Mouse (Mus musculus): Measurements from ENCODE around the gene Ttc9c.

Ttc9c gene

DNA sequence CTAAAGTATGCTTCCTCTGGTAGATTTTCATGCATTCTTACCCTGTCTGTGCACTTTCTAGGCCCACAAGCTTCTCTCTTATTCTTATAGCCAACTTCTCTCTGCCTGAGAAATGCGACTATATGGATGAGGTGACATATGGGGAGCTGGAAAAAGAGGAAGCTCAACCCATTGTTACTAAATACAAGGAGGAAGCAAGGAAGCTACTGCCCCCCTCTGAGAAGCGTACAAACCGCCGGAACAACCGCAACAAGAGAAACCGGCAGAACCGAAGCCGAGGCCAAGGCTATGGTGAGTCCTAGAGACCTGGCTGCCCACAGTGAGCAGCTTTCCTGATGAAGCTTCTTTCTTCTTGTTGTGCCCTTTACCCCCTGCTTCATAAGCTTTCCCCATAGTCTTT is 10.5 kb upstream of the Ttc9c start, which contains the start of gene AC129217.1:
Gene AC129217.1, plus strand, starts transcription at position 114 of the 400 bp plus-strand sequence.
- DNase-seq, result no peak

DNA sequence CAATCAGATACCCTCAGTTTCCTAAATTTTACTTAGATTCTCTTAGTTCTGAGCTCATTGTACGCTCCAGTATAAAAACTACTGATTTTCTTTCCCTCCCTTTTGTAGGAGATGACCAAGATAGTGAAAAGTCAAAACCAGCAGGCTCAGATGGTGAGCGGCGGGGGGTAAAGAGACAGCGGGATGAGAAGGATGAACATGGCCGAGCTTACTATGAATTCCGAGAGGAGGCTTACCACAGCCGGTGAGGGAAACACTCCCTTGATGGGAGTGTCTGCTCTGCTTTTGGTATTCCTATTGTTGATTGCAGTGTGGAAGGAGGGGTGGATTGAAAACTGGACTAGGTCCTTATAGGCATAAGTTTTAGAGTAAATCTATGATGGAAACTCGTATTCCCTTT is 3.6 kb upstream of the Ttc9c start:
- no peak for DNase-seq

DNA sequence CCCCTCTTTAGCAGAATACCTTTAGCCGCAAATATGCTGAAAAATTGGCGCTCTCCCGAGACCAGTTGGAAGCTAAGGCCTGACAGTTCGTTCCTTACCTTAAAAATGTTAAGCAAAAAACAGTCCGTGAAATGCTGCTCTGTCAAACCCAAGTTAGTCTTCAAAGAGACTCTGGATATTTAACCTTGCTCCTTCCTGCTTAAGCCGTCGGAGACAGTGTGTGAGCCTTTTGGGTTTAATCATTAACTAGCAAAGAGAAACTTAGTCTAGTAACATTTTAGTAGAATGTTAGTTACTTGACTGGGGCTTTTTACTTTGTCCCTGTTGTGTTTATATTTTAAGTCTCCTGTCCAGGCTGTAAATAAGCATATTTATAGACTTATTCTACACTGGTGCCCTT is 2.0 kb upstream of the Ttc9c start:
- DNase-seq, result peak; percentile 44

DNA sequence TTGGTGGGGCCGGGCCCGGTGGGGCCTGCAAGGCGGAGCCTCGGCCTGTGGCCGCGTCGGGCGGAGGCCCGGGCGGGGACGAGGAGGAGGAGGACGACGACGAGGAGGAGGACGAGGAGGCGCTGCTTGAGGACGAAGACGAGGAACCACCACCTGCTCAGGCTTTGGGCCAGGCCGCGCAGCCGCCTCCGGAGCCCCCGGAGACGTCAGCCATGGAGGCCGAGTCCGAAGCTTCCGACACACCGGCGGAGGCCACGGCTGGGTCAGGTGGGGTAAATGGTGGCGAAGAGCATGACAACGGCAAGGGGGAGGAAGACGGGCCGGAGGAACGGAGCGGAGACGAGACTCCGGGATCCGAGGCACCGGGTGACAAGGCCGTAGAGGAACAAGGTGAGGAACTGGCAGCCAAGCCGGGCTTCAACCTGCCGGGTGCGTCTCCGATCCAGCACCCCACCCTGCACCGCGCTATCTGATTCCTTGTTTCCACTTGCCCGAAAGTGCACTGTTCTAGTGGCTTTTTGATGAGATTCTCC is 1.4 kb upstream of the Ttc9c start:
- no peak for DNase-seq

DNA sequence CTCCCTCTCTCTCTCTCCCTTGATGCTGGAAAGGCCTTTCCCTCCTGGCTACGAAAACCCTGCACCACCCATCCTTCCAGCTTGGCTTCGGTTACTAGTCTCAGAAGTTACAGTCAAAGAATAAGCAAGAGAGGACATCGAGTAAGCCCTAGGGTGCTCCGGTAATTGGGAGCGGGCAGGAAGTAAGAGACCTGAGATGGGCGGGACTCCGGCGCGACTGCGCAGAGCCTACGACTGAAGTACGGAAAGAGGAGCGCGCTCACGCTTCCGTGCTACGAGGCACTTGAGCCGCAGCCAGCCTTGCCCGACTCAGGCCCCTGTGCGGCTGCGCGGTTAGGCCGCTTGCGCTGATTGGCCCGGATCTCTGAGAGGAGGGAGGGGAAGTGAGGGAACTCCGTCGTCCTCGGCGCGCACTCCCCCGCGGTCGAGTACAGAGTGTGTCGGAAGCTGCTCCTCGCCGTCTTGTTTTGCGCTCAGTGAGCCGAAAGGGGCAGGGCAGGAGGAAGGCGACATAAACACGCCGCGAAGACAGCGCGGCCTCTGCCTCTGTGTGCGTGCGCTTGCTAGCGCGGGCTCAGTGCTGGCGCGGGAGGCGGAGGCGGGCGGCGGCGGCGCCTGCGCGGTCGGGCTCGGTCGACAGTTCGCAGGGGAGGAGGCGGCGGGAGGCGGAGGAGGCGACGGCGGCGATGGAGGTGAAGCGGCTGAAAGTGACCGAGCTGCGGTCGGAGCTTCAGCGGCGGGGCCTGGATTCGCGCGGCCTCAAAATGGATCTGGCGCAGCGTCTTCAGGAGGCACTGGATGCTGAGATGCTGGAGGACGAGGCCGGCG is 677 bp upstream of the Ttc9c start, which contains the start of gene Hnrnpul2:
Gene Hnrnpul2, plus strand, starts transcription at position 415 of the 828 bp plus-strand sequence.
- DNase-seq, result peak; percentile 97

DNA sequence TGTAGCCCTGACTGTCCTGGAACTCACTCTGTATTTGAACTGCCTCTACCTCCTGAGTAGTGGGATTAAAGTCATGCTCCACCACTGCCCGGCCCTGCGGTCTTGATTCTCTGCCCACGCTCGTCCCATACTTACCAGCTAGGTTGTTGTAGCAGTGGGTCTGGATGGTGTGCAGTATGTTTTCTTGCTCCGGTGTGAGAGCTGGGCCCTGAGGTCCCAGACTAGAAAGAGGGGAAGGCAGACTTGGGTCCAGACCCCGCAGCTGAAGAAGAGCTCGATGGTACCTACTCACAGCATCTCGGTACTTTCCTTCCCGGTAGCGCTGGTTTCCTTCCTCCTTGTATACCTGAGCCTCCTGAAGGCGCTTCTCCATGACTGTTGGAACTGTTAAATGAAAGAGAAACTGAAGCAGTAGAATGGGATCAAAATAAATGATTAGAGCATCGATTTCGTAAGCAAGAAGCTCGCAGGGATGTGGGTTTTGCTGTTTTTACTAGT is 783 bp downstream of the Ttc9c start:
- DNase-seq, result no peak

DNA sequence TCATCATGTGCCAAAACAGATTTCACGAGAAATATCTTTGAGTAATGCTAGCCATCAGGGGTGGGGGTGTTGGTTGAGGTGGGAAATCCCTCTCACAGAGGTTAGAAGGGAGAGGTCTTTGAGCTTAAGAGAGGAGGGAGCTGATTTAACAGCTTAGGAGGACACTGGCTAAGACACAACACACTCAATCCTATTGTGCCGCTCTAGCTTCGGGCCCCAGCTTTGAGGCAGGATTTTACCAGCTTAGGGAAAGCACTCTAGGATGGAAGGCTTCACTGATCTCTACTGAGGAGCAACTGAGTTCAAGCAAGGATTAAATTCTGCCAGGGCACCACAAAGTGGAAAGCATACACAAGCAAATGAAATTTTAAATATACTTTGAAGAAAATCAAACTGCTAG is 2.1 kb downstream of the Ttc9c start:
- no peak for DNase-seq

DNA sequence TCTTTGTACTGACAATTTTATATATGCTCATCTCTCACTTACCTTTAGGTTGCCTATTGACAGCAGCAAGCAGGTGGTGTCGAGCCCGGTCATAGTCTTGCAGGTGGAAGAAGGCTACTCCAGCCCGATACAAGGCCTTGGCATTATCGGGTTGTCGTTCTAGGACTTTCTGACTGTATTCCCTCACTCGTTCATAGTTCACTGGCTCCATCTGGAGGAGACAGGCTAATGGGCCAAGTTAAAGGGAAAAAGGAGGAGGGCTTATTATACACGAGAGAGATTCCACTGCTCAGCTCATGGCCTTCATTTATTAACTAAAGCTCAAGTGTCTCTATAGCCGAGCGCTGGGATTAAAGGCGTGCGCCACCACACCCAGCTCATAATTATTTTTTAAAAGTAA is 3.3 kb downstream of the Ttc9c start:
- DNase-seq, result no peak

DNA sequence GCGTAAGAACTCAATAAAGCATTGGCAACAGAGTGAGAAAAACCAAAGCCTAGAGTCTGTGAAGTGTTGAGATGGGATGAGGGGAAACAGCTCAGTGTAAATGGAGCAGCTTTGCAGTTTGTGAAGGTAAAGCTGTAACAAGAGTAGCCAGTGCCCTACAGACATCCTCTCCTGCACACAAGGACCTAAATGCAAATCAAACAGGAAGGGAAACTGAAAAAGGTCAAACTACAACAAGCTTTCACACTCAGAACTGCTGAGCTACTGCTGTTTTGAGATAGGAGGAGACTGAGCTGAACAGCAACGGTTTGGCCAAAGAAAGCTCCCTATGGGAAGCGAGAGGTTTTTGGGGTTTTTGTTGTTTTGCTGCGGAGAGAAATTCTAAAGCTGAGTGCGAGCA is 12.3 kb downstream of the Ttc9c start:
- no peak for DNase-seq

DNA sequence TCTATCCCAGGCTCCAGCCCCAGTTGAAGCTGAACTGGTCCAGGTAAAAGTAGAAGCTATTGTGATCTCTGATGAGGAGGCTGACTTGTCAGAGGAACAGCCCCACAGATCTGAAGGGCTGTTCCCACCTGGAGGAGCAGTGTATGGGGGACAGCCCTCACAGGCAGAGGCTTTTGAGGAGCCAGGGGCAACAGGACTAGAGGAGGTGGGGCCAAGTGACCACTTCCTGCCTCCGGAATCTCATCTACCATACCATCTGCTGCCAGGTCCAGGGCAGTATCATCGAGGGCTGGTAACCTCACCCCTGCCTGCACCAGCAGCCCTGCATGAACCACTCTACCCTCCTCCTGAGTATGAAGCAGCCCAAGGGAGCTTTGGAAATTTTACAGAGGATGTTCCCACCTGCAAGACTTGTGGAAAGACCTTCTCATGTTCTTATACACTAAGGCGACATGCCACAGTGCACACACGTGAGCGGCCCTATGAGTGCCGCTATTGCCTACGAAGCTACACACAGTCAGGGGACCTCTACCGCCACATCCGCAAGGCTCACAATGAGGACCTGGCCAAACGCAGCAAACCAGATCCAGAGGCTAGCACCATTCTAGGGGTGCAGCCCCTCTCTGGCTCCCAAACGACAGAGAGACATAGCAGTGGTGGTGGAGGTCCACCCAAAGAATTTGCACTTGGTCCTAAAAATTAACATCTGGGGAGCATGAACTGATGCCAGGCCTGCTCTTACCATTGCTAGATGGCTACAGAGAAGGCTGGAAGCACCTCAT is 15.1 kb downstream of the Ttc9c start:
- no peak for DNase-seq

DNA sequence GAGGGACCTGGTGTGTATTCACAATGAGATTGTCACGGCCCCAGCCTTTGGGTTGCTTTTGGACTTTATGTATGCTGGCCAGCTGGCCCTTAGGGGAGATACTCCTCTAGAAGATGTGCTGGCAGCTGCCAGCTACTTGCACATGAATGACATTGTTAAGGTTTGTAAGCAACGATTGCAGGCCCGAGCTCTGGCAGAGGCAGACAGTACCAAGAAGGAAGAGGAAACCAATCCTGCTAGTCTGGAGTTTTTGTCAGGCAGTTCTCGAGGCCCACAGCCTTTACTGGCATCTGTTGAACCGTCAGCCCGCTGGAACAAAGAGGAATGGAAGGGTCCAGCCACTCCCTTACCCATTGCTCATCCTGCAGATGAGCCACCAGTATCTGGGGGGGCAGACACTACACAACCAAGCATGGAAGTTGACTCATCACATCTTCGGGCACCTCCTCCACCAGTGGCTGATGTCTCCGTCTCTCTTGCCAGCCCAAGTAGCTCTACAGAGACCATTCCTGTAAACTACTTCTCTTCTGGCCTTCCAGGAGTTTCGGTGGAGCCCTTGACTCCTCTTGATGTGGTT is 15.8 kb downstream of the Ttc9c start:
- DNase-seq, result no peak

DNA sequence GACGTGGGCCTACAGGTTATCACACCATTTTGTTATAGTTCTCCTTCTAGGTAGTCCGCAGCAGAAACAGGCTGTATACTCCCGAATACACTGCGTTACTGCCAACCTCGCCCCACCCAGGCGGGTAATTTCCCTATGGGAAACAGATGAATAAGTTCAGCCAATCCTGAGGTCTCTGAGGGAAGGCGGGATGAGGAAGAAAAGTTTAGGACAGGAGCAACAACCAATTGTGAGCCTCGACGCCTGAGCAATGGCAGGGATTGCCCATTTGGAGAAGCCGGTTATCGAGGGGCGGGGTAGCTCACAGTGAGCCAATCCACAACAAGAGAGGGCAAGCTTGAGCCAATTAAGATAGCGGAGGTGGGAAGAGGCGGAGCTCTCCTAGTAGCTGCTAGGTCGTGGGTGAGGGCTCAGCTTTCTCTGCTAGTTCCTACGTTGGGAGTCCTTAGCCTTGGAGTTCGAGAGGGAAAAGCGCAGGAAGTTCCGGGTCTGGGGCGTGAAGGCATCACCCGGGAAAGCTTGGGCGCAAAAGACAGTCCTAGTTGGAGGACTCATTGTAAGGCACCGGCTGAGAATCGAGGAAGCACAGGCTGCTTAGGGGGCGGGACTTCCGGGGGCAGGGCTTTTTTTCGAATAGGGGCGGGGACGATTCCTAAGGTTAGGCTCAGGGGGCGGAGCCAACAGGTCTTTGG is 16.9 kb downstream of the Ttc9c start, which contains the start of gene Zbtb3:
Gene Zbtb3, plus strand, starts transcription at position 426 of the 692 bp plus-strand sequence.
- peak; percentile 93 for DNase-seq

DNA sequence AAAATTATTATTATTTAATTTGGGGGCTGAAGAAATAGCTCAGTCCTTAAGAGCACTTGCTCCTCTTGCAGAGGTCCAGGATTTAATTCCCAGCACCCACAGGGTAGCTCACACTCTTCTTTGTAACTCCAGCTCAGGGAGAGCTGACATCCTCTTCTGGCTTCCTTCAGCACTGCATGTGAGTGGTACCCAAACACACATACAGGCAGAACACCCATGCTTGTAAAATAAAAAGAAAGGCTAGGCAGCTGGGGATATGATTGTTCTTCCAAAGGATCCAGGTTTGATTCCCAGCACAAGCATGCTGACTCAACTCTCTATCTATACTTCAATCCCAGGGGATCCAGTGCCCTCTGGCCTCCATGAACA is 20.2 kb downstream of the Ttc9c start:
- DNase-seq, result no peak

DNA sequence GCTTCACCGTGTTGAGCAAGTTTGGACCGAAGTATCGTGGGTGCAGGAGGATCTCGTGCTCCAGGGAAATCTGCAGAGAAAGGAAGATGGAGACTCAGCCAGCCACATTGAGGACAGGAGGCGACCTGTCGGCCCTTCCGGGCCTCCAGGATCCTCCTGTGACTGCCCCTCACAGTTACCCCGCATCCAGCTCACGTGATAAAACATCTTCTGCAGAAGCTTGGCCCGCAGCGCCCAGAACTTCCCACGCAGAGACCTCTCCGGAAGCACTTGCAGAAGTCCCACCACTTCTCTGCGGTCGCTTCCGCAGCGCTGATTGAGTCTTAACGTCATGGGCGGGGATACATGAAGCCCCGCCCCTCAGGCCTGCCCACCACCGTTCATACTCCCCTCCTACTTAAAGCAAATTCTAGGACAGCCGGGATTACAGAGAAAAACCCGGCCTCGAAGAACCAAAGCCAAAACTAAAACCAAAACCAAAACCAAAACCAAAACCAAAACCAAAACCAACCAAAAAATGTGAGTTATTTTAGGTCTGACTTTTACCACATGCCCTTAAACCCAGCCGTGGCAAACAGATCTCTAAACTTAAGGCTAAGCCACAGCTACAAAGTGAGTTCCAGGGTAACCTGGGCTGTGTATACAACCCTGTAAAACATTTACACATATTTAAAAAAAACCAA is 20.7 kb downstream of the Ttc9c start, which contains the start of gene Polr2g:
Gene Polr2g, minus strand, starts transcription at position 314 of the 683 bp plus-strand sequence.
- DNase-seq, result peak; percentile 90

DNA sequence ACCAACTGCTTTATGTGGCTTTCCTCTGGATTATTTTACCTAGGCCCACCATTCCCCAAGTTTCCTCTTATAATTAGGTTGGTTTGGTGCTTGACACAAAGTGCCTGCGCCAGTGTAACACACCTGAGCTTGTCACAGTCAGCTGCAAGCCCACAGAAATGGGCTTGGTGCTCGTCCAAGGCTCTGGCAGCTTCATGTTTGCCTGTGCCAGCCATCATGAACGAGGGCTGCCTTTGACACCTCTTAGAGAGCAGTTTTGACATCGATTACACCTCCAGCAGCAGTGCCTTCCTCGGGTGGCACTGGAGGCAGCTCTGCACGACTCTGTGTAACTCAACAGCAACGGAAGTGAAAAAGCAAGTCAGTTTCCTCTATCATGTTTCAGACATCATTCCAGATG is 29.0 kb downstream of the Ttc9c start:
- no peak for DNase-seq

DNA sequence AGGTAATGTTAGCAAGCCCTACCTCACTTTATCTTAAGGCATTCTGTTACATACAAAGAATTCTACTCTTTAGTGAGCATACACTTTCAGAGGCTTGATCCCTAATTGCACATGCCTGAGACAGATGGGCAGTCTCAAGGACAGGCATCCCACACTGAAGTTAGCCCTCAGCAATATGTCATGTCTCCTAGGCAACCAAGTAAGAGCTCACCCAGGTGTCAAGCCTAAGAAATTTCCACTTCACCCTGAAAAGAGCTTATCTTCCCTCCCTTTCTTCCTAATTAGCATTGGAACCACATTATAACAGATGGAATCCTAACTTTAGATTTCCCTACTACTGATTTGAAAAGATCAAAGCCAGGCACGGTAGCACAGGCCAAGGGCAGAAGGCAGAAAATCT is 30.0 kb downstream of the Ttc9c start:
- DNase-seq, result no peak

DNA sequence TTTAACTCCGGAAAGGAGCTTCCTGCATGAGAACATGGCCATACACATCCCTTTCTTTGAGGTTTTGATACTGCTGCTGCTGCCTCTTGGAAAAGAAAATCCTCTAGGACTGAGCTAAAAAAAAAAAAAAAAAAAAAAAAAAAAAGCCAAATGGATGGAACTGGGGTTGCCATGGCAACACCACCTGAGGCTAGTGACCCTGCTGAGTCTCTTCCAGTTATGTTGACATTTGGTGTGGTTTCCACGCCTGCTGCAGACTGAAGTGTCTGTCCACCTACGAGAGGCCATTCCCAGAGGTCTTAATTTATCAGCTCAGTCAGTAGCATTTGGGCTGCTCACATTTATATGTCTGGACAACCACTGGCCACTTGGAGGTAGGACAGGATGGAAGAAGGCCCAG is 30.6 kb downstream of the Ttc9c start:
- DNase-seq, result no peak

DNA sequence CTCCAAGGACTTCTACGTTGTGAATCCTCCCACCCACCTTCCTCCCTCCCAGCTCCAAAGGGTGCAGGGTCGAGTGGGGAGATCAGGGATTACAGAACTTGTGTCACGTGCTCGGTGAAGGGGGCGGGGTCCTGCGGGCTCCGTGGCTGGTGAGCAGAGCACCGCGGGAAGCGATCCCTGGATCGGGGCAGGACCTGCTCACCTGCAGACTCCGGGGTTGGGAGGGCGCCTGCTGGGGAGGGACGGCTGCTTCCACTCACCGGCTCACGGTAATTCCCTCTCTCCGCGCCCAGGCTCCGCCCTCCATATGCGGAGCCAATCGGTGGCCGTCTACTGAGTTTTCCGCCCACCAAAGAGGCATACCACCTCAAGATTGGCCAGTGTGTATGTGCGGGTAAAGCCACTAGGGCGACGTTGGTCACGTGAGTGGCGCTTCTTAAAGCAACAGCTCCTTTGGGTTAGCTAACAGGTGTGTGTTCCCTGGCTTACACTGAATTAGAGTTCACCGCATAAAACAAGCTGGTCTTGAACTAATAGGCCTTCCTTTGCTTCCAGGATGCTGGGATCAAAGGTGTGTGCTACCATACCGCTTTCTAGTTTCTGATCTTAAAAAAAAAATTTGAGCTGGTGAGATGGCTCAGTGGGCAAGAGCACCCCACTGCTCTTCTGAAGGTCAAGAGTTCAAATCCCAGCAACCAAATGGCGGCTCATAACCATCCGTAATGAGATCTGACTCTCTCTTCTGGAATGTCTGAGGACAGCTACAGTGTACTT is 32.9 kb downstream of the Ttc9c start, which contains the start of gene Taf6l:
Gene Taf6l, minus strand, starts transcription at position 410 of the 774 bp plus-strand sequence.
- DNase-seq, result peak; percentile 92

DNA sequence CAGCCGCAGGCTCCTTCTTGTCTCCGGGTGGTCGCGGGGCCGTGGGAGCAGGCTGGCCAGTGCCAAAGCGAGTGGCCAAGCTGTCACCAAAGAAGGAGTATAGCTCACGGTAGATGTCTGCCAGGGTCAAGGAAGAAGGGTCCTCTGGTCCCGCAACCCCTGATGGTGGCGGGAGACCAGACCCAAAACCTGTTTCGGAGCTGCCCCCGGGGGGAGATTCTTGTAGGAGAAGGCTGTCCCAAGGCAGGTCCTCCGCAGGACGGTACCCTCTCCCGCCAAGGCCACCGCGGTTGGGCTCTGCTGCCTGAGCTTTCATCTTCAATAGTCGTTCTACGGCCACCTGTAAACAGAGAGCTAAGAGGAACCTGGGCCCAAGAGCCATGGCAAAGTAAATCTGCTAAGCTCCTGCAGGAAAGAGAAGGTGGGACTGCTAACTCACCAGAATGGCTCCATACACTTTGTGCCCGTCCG is 44.1 kb downstream of the Ttc9c start:
- no peak for DNase-seq

DNA sequence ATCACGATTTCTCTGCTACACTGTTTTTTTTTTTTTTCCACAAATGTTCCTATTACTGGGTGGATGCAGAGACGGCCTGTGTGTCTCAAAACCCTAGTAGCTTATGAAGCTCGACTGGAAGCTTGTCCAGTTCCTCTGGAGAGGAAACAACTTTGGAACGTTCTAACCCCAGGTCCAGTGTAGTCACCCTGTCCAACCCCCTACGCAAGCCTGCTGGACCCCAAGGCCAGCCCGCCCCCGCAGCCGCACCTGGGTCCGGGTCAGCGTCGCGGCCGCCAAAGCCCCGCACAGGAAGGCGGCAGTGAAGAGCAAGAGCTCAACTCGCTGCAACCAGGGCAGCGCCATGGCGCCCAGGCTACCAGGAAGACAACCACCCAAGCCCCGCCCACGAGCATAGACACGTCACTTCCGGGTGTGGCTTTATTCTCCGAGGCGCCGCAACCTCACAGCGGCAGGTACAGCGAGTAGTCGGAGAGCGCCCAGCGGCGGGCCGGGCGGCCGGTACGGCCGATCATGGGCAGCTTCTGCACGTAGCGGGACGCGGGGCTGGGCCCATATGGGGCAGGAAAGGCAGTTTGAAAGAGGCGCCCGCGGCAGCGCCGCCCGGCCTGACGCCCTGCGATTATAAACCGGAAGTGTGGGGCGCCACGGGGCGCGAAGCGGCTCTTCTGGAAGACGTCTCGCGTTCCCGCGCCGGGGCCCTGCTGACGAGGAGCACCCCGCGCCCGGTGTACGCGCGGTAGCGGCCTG is 44.9 kb downstream of the Ttc9c start, which contains the start of gene Tmem179b:
Gene Tmem179b, minus strand, starts transcription at position 382 of the 750 bp plus-strand sequence.
- peak; percentile 98 for DNase-seq

Measured in kidney, adult 18-20 months (tissue).